Mouse (Mus musculus) liver, adult (tissue): ENCODE data around the gene Ankle1.

Source experiments
- GATA4 ChIP-seq: IDR thresholded peaks from 2 replicates; pipeline ENCODE4 v1.6.1; 2014; ENCODE audit warnings: mild to moderate bottlenecking, low read length; ENCODE audit not compliant: insufficient replicate concordance

The Ankle1 gene

DNA sequence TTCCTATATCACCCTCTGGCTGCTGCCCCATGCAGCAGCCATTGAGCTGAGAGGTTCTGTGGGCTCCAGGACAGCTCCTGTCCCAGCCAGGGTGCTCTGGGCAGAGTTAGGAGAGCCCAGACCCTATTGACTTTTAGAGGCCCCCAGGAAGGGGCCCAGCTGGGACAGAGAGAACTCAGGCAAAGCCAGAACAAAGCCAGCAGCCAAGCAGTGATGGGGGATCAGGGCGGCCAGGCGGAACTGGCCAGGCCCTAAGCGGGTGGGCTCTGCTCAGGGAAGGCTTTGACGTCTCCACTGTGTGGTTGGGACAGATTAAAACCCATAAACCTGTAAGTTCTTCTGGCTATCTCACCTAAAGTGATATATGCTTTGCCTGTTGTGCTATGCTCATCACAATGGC is 26.8 kb upstream of the Ankle1 start:
- no peak for TF ChIP-seq GATA4

DNA sequence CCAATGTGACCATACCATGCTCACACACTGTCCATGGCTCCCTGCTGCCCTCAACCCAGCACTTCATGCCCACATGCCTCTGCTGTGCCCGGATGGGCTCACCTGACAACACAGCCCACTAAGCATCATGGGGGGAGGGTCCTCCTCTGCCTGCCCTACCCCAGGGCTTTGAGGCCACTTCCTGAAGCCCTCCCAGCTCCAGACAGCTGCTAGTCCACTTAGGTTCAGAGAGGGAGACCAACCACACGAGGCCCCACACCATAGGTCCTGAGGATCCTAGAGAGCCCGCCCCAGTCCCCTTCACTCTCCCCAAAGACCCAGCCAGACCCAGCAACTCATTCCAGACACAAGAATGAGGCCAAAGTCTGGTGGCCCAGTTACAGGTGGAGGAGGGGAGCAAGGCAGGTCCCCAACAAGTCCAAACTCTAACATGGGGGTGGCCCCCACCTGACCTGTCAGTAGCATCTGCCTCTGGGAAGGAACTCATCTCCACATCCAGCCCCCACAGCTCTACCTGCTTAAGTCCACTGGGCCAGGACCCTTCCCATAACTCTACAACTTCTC is 26.2 kb upstream of the Ankle1 start:
- TF ChIP-seq GATA4, result no peak

DNA sequence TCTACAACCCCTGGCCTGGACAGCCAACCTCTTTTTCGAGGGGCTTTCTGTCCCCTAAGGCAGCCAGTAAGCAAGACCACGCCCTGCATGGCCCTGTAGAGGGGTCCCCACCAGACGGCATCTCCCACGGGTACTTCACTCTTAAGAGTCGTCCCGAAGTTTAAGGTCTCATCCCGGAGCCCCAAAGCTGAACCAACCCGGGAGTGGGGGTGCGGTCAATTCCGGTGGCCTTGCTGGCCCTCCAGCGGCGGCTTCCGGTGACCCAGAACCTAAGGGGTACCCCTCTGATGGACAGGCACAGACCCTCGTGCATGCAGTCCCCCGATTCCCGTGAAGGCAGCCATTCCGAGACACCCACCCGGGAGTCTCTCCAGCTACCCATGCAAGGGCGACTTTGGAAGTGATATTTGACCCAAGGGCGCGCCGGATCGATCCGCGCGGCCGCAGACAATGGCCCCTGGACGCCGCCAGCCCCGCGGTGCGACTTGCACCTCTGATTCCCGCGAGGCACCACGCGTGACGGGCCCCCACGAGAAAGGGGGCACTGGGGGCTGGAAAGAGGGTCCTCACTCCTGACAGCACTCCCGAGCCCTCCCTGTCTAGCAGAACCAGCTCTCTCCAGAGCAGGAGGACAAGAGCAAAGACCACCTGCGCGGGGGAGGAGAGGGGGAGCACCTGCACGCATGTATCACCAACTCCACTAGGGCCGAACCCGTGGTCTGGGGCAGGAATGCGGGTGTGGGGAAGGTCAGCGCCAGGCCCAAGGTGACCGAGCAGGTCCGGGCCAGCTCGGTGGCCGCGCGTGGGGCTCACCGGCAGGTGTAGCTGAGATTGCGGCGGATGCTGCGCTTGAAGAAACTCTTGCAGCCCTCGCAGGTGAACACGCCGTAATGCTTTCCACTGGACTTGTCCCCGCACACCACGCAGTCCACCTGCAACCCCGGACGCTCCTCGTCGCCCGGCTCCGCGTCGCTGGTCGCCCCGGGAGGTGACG is 25.3 kb upstream of the Ankle1 start:
- TF ChIP-seq GATA4, result no peak

DNA sequence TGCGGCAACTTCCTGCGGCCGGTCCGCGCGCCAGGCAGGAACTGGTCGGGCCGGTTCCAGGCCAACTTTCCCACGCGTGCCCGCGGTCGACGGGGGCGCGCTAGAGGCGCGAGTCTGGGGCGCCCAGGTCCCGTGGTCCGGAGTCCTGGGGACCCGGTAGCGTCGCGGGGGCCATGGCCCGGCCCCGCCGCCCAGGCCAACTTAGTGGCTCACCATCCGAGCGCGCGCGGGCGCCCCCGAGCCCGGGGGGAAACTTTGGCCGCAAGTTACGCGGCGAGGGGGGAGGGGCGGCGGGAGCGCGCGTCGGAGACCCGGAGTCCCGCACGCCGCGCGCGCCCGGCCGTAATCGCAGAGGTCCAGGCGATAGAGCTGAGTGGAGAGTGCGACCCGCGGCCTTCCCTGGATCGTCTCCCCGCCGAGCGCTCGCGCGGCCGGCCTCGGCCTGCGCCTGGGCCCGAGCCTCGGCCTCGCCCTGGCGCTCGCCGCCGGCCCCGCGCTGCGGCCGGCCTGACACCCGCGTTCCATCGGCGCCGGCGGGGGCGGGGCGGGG is 24.3 kb upstream of the Ankle1 start, which contains the start of gene Nr2f6:
Gene Nr2f6 (minus strand): TSS at position 540 of the 550 bp plus-strand sequence.
- no peak for TF ChIP-seq GATA4

DNA sequence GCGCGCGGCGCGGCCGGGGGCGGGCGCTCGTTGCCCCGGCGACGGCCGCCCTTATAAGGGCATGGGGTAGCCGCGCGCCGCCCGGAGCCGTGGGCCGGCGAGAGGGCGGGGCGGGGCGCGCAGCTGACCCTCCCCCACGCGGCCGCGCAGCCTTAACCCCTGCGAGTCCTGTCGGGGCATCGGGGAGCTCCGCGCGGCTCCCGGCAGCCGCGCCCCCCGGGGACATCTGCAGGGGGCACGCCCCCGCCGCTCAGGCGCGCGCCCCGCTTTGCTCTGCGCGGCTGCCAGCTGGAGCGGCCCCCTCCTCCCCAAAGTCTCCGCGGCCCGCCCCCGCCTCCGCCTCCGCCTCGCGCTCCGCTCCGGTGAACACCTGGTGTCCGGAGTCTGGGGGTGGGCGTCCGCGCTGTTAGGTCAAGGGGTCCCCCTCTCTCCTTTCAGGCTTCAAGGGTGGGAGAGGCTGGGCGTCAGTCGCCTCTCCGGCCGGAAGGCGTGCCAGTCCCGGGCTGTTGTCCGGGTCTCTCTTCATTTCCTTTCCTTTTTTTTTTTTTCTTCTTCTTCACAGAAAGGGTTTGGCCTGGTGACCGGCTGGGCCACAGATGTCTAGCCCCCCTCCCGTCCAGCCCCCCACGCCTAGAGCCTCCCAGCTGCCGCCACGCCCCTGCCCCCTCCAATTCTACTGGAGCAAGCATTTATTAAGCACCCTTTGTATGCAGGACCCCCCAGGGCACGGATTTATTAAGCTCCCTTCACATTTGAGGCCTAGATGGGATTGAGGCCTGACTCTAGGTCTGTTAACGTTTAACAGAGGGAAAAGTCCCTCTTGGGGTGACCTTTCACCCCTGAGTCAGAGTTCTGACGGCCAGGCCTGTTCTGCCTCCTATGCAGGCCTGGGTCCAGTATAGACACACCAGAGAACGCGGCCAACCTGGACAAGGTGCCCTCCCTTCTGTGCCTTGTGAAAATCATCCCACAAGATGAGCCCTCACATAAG is 23.5 kb upstream of the Ankle1 start:
- no peak for TF ChIP-seq GATA4

DNA sequence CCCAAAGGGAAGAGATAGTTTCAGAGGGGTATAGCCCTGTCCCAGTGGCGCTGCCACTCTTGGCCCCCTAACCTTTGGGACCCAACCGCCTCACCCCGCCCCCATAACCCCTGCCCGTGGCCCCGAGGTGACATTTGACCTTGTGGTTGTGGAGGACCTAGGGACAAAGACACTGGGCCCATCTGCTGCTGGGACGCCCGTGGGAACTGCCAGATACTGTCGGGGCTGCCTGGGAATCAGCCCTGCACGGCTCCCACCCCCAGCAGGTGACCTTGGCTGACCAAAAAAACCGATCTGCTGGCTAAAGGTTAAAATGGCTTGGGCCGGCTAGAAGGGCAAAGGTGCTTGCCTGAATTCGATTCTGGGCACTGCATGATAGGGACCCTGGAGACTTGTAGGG is 22.4 kb upstream of the Ankle1 start:
- TF ChIP-seq GATA4, result no peak

DNA sequence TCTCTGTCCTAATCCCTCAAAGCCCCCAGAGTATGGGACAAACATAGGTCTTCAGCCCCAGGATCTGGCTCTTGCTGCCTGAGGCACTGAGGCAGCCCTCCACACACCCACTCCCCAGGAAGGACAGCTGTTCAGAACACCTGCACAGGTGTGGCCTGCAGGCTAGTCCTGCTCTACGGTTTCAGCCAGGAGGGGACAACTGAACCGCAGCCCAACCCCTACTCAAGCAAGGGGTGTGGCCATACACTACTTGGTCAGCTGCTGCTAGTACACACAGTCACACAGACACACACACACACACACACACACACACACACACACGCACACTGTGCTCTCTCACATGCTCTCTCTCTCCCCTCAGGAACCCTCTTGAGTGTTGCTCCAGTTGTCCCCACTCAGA is 21.9 kb upstream of the Ankle1 start:
- TF ChIP-seq GATA4, result no peak

DNA sequence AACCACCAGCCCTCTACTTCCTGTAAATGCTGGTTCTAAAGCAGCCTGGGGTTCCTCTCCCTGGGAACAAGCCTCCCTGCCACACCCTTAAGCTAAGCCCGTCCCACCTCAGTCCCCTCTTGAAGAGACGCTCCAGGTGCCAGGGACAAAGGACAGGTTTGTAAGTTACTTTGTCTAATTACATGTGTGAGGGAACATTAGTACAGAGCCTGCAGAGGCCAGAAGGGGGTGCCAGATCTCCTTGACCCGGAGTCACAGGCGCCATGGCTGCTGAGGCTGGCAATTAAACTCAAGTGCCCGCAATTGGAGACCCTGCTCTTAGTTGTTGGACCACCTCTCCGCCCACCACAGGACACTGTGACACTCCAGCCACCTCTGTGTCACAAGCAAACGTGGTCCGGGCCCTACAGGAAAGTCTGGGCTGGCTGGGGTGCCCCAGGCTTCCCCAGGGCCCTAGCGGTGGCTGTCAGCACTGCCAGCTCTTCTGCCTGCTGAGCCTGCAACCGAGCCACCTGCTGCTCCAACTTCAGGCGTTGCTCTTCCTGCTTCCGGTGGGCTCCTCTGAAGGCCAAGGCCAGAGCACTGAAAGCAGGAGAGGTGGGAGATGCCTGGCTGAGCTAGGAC is 20.5 kb upstream of the Ankle1 start:
- no peak for TF ChIP-seq GATA4

DNA sequence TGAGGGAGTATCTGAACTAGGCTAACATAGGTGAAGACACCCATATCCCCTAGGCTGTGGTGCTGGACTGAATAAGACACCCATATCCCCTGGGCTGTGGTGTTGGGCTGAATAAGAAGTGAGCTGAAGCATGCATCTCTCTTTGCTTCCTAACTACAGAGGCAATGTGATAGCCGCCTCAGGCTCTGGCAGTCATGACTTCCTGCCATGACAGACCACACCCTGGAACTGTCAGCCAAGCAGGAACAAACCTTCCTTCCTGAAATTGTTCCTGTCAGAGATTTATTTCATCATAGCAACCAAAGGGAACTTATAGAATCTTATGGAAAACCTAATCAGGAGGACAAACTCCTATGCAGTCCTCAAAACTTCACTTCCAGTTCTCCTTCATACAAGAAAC is 17.5 kb upstream of the Ankle1 start:
- peak; percentile 49; the same call in 1 of the 2 replicates for TF ChIP-seq GATA4

DNA sequence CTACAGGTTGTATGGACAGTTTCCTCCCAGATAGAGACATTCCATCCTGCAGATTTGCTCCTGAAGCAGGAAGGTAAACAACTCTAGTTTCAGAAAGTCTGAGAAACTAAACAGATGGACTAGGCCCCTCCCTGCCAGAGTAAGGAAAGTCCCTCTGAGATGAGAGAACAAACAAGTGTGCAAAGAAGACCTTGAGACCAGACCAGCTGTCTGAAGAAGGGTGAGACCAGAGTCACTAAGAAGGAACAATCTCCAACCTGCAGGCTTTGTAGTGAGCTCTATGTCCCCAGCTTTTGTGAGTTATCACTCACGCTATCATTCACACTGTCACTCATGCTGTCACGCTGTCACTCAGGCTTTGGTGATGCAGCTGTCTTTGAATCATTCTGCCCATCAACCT is 14.1 kb upstream of the Ankle1 start:
- no peak for TF ChIP-seq GATA4

DNA sequence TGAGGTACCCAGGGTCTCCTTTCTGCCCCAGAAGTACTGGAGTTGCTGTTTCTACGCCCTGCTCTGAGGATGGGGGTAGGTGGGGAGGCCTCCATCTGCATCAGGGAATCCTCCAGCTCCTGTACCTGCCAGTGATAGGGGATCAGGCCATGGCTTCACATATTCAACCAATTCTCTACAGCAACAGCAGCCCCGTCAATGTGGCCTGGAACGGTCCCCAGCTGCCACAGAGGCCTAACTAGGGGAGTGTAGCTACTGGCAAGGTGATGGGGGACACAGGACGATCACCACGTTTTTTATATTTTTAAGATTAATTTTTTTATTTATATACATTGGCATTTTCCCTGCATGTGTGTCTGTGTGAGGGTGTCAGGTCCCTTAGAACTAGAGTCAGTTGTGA is 13.4 kb upstream of the Ankle1 start:
- TF ChIP-seq GATA4, result no peak

DNA sequence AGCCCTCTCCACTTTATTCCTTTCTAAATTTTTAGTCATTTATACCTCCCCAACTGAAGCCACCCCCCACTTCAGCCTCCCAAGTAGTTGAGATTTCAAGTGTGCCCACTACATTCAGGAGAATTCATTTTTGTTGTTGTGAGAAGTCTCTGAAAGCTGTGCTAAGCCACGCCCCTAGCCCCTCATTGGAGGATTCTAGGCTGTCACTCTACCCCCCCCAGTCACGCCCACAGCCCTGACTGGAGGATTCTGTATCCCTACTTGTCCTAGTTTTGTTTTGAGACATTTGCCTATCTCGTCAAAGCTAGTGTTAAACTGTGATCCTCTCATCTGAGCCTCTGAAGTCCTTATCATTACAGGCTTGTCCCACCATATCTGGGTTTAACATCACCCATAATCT is 12.9 kb upstream of the Ankle1 start:
- TF ChIP-seq GATA4, result no peak

DNA sequence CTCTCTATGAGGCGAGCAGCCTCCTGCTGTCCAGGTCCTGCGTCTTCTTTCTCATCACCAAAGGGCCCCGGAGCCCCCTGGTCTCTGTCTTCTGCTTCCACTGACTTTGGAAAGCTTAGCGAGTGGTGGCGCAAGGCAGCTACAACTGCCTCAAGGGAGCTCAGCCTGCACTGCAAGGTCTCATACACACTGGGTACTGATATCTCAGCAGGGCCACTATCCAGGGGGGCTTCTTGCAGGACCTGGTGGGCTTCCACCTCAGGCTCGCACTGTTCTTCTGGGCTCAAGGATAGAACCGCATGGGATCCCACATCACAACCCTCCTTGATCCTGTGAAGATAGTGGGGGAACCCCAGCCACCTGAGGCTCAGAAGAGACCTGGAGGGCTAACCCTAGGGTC is 11.3 kb upstream of the Ankle1 start:
- no peak for TF ChIP-seq GATA4

DNA sequence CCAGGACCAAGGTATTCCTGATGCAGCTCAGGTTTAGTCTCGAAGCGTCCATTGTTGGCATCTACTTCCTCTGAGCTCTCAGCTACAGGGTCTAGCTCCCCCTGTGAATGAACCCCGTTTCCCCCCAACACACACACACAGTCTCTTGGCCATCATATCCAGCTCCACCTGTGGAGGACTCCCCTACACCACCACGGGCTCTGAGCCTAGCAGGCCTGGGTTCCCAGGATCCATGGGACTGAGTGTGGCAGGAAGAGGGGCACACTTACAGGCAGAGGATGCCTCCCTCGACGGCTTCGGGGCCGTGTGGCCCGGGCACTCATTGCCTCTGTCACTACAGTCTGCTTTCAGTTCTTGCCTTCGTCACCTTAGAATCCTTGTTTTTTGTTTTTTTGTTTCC is 10.7 kb upstream of the Ankle1 start:
- no peak for TF ChIP-seq GATA4
